Mouse (Mus musculus): Measurements from ENCODE around the gene Smyd3. TPM values are rescaled to one million over a fixed set of nuclear protein-coding genes. Genes with fewer than 3 reads are reported as not detected.
A peak's percentile ranks its signal among the peaks of the same experiment; 100 is the strongest.

The Smyd3 gene
- polyA plus RNA-seq, 1 experiment, result 10.6 TPM

- no peak overlapping the region for H3K4me3 ChIP-seq (ENCODE audit: insufficient read depth, poor library complexity, severe bottlenecking)
- no peaks in the 10 kb centered on the region for H3K79me3 ChIP-seq (ENCODE audit: low read depth)
- no peaks in the 10 kb centered on the region for H3K27me3 ChIP-seq (ENCODE audit: control insufficient read depth, insufficient read depth, insufficient read length)
- no peak overlapping the region for H3ac ChIP-seq (ENCODE audit: control insufficient read depth, insufficient read length, low read depth)
- no peaks in the 10 kb centered on the region for H3K79me2 ChIP-seq (ENCODE audit: control insufficient read depth, insufficient read depth)
- H3K36me3 ChIP-seq (ENCODE audit: control insufficient read depth, insufficient read depth), result no peaks in the 10 kb centered on the region
- TF ChIP-seq FOSL1 (IDR thresholded peaks at IDR 0.05; ENCODE audit: insufficient read depth, low read length, poor library complexity, severe bottlenecking) (no peak), MYOG (IDR thresholded peaks at IDR 0.05; ENCODE audit: control insufficient read depth, extremely low read depth, insufficient read length) (no peak), MYOD1 (IDR thresholded peaks at IDR 0.05; ENCODE audit: control insufficient read depth, insufficient read length, low read depth) (peak; percentile 19)
Measured at GRCm38 (mm10) chr1:179458236-179458986, 59.4 kb downstream of the Smyd3 start.

GRCm38 (mm10) chr1:179454600-179454999 lies 63.2 kb downstream of the Smyd3 start:
- TF ChIP-seq MYOD1 (IDR thresholded peaks at IDR 0.05; ENCODE audit: control insufficient read depth, insufficient read length, low read depth), result no peak
- peak; percentile 28 for TF ChIP-seq MAX (IDR thresholded peaks at IDR 0.05)
- TF ChIP-seq USF1 (IDR thresholded peaks at IDR 0.05; ENCODE audit: low read depth), result no peak
- no peak overlapping the region for H3ac ChIP-seq (ENCODE audit: control insufficient read depth, insufficient read length, low read depth)
- H3K4me3 ChIP-seq (ENCODE audit: insufficient read depth, poor library complexity, severe bottlenecking), result no peak overlapping the region
- H3K36me3 ChIP-seq (ENCODE audit: control insufficient read depth, insufficient read depth), result no peaks in the 10 kb centered on the region
- no peaks in the 10 kb centered on the region for H3K79me3 ChIP-seq (ENCODE audit: low read depth)
- no peaks in the 10 kb centered on the region for H3K27me3 ChIP-seq (ENCODE audit: control insufficient read depth, insufficient read depth, insufficient read length)
- H3K79me2 ChIP-seq (ENCODE audit: control insufficient read depth, insufficient read depth), result no peaks in the 10 kb centered on the region

- Histone ChIP-seq H3K36me3 (ENCODE audit: control insufficient read depth, insufficient read depth) (no peaks in the 10 kb centered on the region), H3K79me2 (ENCODE audit: control insufficient read depth, insufficient read depth) (no peaks in the 10 kb centered on the region), H3K4me3 (ENCODE audit: insufficient read depth, poor library complexity, severe bottlenecking) (no peak overlapping the region), H3K79me3 (ENCODE audit: low read depth) (no peaks in the 10 kb centered on the region), H3K27me3 (ENCODE audit: control insufficient read depth, insufficient read depth, insufficient read length) (no peaks in the 10 kb centered on the region), H3ac (ENCODE audit: control insufficient read depth, insufficient read length, low read depth) (no peak overlapping the region)
- TF ChIP-seq USF1 (IDR thresholded peaks at IDR 0.05; ENCODE audit: low read depth) (no peak), MAX (IDR thresholded peaks at IDR 0.05) (no peak), CEBPB (IDR thresholded peaks at IDR 0.05; ENCODE audit: low read depth) (no peak), MYOD1 (IDR thresholded peaks at IDR 0.05; ENCODE audit: control insufficient read depth, insufficient read length, low read depth) (no peak), MYOG (IDR thresholded peaks at IDR 0.05; ENCODE audit: control insufficient read depth, extremely low read depth, insufficient read length) (no peak), FOSL1 (IDR thresholded peaks at IDR 0.05; ENCODE audit: insufficient read depth, low read length, poor library complexity, severe bottlenecking) (no peak), CTCF (IDR thresholded peaks at IDR 0.05; ENCODE audit: control insufficient read depth, insufficient read depth, insufficient read length) (no peak)
Measured at GRCm38 (mm10) chr1:179451211-179451610, 66.6 kb downstream of the Smyd3 start.

- TF ChIP-seq CTCF (IDR thresholded peaks at IDR 0.05; ENCODE audit: control insufficient read depth, insufficient read depth, insufficient read length) (no peak), USF1 (IDR thresholded peaks at IDR 0.05; ENCODE audit: low read depth) (no peak), MYOG (IDR thresholded peaks at IDR 0.05; ENCODE audit: control insufficient read depth, extremely low read depth, insufficient read length) (no peak), CEBPB (IDR thresholded peaks at IDR 0.05; ENCODE audit: low read depth) (no peak), MYOD1 (IDR thresholded peaks at IDR 0.05; ENCODE audit: control insufficient read depth, insufficient read length, low read depth) (no peak), MAX (IDR thresholded peaks at IDR 0.05) (no peak), FOSL1 (IDR thresholded peaks at IDR 0.05; ENCODE audit: insufficient read depth, low read length, poor library complexity, severe bottlenecking) (no peak)
- no peaks in the 10 kb centered on the region for H3K79me3 ChIP-seq (ENCODE audit: low read depth)
- H3K36me3 ChIP-seq (ENCODE audit: control insufficient read depth, insufficient read depth), result no peaks in the 10 kb centered on the region
- H3K4me3 ChIP-seq (ENCODE audit: insufficient read depth, poor library complexity, severe bottlenecking), result no peak overlapping the region
- H3ac ChIP-seq (ENCODE audit: control insufficient read depth, insufficient read length, low read depth), result no peak overlapping the region
- no peaks in the 10 kb centered on the region for H3K79me2 ChIP-seq (ENCODE audit: control insufficient read depth, insufficient read depth)
- no peaks in the 10 kb centered on the region for H3K27me3 ChIP-seq (ENCODE audit: control insufficient read depth, insufficient read depth, insufficient read length)
Measured at GRCm38 (mm10) chr1:179446845-179447212, 71.0 kb downstream of the Smyd3 start.

GRCm38 (mm10) chr1:179446127-179446844 lies 71.6 kb downstream of the Smyd3 start:
- H3K36me3 ChIP-seq (ENCODE audit: control insufficient read depth, insufficient read depth), result no peaks in the 10 kb centered on the region
- no peak overlapping the region for H3ac ChIP-seq (ENCODE audit: control insufficient read depth, insufficient read length, low read depth)

More at GRCm38 (mm10) chr1:179446127-179446844, 71.6 kb downstream of the Smyd3 start:
- Histone ChIP-seq H3K79me3 (ENCODE audit: low read depth) (no peaks in the 10 kb centered on the region), H3K79me2 (ENCODE audit: control insufficient read depth, insufficient read depth) (no peaks in the 10 kb centered on the region), H3K27me3 (ENCODE audit: control insufficient read depth, insufficient read depth, insufficient read length) (no peaks in the 10 kb centered on the region), H3K4me3 (ENCODE audit: insufficient read depth, poor library complexity, severe bottlenecking) (no peak overlapping the region)
- TF ChIP-seq MAX (IDR thresholded peaks at IDR 0.05), result no peak
- no peak for TF ChIP-seq CEBPB (IDR thresholded peaks at IDR 0.05; ENCODE audit: low read depth)
- no peak for TF ChIP-seq CTCF (IDR thresholded peaks at IDR 0.05; ENCODE audit: control insufficient read depth, insufficient read depth, insufficient read length)
- no peak for TF ChIP-seq FOSL1 (IDR thresholded peaks at IDR 0.05; ENCODE audit: insufficient read depth, low read length, poor library complexity, severe bottlenecking)
- TF ChIP-seq MYOG (IDR thresholded peaks at IDR 0.05; ENCODE audit: control insufficient read depth, extremely low read depth, insufficient read length), result no peak
- no peak for TF ChIP-seq USF1 (IDR thresholded peaks at IDR 0.05; ENCODE audit: low read depth)
- TF ChIP-seq MYOD1 (IDR thresholded peaks at IDR 0.05; ENCODE audit: control insufficient read depth, insufficient read length, low read depth), result no peak

Measured in C2C12 (cell line).